Mouse (Mus musculus) layer of hippocampus, adult 11-12 months (tissue): Measurements from ENCODE around the gene Zfp326.

Source experiments
- DNase-seq: peaks from one replicate; pipeline ENCODE4 v3.0.0; 2022; ENCODE audit warnings: low spot score

Zfp326 gene

DNA sequence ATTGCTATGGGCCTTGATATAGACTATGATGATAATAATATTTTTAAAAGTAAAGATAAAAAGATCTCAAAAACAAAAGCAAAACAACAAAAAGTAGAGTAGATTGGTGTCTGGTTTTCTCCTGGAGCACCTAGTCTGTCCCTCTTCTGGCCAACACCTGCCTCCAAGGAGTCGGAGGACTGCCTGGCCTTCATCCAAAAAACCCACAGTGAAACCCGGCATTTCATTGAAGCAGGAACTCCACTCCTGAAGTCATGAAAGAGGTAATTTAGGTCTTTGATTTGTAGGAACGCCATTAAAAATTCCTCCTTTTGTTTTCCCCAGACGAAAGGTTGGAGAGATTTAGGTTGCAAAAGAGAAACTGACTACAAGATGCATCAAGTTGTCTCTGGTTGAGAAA, 8.9 kb upstream of the Zfp326 start:
- DNase-seq = no peak

DNA sequence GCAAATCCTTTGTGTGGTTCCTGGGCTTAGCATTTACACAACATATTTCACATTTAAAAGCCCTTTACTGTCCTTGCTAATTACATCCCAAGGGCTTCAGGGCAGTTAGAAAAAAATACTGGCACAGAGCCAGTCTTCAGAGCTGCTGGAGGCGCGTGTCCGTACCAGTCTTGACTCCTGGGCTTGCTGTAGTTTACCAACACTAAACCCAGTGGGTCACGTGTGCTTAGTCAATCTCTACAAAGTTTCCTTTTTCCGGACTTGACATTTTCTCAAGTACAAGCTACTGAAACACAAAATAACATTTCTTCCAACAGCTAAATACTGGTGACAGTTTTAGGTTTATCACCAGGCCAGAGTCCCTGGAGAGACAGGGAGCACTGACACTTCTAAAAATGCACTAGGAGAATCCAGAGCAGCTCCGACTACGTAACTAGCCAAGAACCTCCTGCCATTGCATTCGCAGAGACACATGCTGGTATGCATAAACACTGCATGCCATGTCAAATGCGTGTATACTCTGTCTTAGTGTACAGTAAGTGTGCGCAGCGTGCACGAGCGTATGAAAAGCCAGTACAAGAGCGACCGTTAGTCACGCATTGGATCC, 8.4 kb upstream of the Zfp326 start:
- no peak for DNase-seq

DNA sequence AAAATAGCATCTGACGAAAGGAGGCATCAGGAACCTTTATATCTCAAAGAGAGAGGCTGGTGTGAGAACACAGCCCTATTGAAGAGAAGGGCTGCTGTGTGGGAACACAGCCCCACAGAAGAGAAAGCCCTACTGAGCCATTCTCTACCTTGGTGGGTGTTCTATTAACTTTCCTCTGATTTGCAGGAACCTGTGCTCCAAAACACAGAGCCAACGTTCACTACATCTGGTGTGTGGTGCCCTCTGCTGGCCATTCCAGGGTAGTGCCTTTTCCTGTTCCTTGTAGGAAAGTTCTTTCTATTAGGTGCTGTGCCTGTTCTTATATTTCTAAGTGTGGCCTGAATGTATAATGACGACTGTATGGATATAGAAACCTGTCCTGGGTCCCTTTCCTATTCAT, 7.8 kb upstream of the Zfp326 start:
- DNase-seq = peak; percentile 84

DNA sequence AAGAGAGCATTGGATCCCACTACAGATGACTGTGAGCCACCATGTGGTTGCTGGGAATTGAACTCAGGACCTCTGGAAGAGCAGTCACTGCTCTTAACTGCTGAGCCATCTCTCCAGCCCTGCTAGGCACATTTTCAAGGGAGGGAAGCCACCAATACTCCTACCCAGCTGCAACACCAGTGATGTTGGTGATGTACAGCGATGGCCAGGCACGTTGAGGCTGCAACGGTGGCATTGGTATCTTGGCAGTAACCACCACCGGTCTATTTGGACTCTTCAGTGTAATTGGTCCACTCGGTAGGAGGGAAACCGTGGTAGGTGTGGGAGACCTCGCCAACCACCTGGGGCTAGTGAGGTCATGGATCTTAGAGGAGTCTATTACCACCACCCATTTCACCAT, 6.6 kb upstream of the Zfp326 start:
- no peak for DNase-seq

DNA sequence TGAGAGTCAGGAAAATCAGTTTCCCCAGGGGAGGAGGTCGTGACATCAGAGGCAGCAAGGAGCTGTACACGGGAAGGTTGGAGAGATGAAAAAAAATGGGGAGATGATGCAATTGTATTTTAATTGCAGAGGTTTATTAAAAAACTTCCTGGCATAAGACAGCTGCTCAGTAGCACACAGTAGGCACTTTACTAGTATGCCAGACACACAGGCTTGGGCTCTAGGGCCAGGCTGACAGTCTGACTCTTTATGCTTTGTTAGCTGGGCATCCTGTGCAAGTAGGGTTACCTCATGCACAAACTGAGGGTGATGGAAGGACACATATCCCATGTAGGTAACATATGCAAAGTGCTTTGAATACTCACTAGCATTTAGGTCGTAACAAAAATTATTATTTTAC, 5.2 kb upstream of the Zfp326 start:
- DNase-seq = no peak

DNA sequence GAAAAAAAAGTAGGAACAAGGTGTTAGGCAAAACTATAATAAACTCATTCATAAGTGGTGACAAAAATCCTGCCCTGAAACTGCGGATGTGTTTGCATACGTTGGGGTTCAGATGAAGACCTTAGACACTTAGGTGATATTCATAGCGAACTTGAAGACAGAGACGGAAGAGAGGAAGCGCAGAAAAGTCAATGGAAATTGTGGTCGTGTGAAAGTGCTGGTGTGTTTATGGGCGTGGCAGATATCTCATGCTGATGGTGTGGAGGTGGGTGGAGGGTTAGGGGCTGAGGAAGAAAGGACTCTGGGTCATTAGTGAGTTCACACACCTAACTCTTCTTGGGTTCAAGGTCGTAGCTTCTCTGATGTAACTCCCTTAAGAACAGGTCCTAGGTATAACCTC, 4.2 kb upstream of the Zfp326 start:
- DNase-seq = no peak

DNA sequence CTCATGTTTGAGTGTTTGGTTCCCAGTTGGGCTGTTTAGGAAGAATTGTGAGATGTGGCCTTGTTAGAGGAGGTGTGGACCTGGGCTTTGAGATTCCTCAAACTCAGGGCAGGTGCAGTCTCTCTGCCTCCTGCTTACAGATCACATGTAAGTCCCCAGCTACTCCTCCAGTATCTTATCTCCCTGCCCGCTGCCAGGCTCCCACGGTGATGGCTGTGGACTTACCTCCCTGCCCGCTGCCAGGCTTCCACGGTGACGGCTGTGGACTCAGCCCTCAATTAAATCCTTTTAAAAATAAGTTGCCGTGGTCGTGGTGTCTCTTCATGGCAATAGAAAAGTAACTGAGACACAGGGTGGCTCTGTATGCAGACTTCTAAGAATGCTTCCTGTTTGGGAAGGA, 3.4 kb upstream of the Zfp326 start:
- DNase-seq = no peak

DNA sequence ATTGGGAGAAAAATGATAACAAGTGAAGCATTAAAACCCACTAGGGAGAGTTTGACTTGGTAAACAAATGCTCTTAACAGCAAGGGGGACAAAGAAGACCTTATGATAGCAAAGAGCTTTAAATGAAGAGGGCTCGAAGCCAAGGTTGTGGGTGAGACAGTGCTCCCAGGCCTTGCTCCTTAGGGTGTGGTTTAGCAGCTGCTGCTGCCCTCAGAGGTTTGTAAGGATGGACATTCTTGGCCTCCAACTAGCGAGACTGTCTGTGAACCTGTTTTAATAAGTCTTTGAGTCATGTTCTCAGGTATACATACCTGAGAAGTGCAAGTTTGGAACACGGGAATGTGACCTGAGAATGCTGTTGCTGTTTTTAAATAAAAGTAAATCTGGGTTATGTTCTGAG, 2.6 kb upstream of the Zfp326 start:
- DNase-seq = no peak

DNA sequence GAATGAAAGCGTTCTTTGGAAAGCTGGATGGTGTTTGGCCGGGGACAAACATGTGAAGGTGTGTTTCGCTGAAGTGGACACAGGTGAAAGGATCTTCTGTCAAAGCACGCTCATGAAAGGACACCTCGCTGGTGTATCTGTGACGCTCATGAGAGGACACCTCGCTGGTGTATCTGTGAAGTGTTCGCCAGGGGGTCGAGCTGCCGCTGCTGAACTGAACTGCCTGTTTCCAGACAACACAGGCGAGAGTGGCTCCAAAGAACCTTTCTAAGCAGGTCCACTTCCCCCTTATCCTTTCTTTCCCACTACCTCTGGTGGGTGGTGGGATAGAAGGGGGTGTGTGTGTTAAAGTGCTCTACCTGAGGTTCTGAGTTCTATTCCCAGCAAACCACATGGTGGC, 1.9 kb upstream of the Zfp326 start:
- no peak for DNase-seq

DNA sequence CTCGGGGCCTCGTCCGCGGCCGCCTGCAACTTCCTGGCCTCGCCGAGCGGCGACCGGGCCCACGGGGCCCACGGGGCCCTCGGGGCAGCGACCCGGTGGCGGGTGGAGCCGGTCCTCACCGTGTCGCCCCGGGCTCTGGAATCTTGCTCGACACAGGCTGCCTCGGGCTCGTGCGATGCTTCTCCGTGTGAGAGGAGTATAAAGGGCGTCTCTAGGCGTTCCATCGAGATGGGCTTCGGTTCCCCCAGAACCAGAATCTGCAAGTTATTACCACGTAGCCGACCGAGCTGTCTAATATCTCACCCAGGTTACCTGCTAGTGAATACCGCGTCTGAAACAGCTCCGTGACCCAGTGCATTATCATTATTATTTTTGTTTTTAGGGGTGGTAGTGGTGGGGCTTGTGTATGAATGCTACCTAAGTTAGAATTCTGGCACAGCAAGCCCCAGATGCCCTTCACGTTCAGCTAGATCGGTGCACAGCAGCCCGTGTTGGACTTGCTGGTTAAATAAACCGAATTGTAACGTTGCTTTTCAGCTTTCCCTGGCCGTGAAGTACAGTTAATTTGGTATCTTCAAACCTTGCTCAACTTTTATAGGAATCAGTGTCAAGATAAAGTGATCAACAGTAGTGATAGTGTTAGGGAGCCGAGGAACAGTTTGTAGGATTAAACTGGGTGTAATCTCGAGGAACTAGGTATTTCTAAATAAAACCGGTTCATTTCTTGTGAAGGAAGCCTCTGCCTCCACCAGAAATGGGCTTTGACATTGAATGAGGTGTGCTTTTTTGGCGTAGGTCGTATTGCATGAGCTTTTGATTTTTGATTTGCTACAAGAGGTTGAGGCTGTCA, 785 bp downstream of the Zfp326 start:
- DNase-seq = peak; percentile 31

DNA sequence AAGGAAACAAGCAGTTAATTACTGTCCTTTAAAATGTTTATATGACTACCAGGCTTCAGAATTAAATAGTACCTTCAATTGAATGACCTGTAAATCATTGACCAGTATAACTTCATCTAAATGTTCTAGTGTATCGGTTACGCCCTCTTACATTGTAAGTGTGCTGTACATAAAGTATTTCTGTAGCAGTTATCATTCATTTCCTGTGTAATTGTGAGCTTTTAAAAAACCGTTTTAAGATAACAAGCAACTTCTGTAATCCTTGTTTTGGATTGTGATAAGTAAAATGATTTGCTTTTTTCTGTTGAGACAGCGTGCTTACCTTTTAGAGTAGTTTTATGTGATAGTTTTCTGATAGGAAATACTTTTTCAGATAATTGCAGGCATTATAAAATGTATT, 11.0 kb downstream of the Zfp326 start:
- DNase-seq = no peak

DNA sequence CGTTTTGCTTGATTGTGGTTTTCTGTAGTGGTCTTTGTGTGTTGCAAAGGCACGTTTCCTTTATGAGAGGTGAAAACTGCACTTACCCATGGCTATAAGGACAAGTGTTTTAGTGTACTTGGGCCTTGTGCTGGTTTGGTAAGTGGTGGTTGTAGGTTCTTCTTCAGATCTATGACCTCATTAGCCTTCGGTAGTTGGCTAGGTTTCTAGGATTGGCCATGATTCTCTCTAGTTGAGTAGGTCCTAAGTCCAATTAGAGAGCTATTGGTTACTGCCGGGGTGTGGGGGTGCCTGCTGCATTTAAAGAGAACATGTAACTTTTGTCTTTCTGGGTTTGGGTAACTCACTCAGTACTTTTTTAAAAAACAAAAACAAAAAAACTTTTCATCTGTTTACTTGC, 21.8 kb downstream of the Zfp326 start:
- no peak for DNase-seq

DNA sequence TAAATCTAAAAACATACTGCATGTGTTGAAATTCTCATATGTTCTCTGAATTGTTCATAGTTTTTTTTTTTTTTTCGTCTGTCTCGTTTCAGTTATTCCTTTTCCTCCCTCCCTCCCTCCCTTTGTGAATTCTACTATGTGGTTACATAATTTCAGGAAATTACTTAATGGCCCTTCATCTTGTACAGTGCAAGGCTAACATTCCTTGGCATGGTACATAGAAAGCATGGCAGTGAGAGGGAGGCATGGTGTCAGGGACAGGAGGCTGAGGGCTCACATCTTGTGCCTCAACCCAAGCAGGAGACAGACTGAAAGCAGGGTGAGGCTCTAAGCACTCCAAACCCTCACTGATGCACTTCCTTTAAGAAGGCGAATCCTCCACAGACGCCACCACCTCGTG, 32.8 kb downstream of the Zfp326 start:
- no peak for DNase-seq

DNA sequence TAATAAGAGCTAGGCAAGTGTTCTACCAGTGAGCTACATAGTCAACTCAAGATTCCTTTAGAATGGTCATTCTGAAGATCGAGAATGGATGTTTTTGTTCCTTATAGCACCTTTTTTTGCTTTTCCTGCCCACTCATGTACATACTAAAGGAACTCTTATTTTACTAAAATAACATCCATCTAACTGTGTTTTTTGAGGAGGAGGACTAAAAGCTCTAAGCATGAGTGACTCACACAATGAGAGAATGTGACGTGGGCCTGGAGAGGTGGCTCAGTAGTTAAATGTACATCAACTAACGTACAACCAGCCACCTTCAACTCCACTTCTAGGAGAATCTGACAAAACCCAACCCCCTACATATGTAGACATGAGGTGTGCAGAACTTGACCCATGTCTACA, 33.3 kb downstream of the Zfp326 start:
- no peak for DNase-seq

DNA sequence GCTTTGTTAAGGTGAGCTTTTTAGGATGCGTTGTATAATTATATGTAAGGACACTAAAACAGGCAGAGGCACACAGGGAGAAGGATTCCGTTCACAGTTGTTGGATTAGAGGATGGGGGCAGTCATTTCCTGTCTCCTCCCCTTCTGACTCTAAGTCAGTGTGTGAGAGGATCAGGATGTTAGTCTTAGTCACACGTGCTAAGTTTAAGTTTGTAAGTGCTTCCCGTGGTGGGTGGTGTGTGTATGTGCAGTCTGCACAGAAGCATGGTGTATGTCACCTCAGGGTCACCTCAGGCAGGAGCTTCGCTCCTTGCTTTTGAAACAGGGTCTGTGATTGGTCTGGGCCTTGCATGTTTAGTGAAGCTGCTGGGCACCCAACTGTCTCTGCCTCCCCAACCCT, 35.1 kb downstream of the Zfp326 start:
- DNase-seq = no peak

DNA sequence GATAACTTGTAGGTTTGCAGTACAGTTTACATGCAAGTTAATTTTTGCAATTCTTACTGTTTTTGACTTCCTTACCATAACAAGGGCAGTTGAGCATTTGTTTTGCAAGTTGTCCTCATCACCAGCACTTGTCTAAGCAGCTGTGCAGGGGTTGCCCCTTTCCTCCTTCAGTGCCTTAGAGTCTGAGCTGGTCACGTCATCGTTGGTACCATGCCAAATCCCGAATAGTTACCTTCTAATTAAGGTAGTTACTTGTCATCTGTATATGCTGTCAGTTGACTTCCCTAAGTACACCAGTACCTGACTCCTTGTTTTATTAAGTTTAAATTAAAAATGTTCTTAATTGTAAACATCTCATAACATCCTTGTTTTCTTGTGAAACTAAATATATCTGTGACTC, 41.0 kb downstream of the Zfp326 start:
- no peak for DNase-seq

DNA sequence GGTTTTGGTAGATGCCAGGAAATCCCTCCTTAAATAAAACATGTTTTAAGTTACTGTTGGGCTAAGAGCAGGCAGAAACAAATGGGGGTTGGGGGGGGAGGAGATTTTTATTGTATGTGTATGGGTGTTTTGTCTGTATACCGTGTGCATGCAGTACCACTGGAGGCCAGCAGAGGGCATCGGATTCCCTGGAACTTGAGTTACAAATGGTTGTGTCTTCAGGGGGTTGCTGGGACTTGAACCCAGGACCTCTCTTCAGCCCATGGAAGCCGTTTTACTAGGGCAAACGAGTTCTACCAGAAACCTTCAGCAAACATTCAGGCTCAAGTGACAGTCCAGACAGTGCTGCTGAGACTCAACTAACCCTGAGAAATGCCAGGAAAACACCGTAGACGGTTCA, 41.9 kb downstream of the Zfp326 start:
- DNase-seq = no peak

DNA sequence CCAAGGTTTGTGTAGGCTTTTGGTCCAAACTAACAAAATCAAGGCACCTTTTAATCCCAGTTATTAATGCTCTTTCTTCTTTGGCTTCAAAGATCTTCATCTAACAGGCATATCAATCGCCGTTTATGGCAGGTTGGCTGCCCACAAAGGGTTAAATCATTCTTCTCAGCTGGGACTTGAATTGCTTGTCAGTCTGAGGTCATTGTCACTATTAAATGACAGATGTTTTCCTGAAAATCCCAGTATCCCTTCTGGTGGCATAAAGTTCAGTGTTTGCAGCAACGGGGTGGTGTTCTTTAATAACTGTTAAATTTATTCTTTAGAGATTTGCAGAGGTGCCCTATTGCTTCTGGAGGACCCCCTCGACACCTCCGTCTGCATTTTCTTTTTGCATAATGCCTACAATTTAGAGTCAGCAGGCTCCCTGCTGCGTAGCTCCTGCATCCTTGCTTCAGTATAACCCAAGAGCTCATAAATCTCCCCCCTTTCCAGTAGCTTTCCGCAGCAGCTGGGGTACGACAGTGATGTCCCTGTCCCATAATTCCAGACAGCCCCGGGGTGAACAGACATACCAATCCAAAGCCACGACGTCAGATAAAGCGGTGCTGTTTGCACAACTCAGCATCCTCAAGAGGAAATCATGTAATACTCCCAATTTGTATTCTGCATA, 46.6 kb downstream of the Zfp326 start:
- no peak for DNase-seq

DNA sequence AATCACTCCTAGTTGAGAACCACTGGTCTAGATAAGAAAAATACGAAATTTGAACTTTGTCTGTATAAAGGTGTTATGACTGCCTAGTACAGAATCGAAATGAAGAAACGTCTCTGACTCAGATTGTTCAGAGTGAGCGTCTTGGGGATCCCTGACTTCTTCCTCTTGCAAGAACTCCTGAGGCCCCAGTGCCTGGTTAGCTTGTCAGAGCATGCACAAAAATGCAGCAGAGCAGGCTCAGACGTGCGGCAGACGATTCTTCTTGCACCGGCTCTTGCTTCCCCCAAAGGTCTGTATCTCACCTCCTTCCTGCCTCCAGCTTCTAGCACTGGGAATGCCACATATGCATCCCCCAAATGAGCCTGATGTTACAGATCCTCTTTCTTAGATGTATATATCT, 48.0 kb downstream of the Zfp326 start:
- no peak for DNase-seq

DNA sequence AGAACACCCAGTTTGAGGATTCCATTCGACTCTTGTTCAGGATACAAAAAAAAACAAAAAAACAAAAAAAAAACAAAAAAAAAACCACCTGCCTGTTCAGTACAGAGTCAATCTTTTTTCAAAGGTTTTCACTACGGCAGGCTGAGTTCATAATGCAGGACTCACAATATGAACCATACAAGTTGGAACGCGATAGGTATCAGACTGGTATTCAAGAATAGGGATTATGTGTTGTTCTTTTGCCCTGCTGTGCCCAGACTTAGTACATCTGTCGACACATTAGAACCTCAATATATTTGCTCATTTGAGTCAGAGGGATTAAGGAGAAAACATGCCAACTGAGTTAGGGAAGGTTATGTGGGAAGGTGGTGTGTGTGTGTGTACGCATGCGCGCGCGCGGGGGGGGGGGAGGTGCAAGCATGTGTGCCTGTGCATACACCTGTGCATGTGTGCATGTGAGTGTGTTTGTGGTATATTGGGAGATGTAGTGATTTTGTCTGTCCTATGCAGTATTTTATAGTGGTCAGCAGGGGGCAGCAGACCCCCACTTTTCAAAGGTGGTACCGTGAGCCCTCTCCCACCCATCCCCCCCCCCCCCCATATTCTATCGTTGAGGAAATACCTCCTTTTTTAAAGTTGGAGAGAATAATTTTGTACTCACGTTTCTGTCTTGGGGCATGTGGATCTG, 49.3 kb downstream of the Zfp326 start:
- no peak for DNase-seq

DNA sequence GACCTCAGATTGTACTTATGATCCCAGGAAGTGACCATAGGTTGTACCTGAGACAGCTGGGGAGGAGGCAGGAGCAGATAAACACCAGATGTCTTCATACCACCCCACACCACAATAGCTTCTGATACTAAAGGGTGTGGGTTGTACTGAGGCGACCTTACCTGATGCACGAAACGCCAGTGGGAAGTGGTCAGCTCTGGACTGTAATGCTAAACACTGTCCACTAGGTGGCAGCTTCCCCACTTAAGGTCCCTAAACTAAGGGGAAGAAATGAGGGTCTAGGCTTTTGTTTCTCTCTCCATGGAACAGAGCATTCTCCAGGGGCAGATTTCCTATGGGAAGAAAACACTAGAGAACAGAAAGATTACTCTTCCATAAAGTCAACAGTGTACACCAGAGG, 53.9 kb downstream of the Zfp326 start:
- no peak for DNase-seq

DNA sequence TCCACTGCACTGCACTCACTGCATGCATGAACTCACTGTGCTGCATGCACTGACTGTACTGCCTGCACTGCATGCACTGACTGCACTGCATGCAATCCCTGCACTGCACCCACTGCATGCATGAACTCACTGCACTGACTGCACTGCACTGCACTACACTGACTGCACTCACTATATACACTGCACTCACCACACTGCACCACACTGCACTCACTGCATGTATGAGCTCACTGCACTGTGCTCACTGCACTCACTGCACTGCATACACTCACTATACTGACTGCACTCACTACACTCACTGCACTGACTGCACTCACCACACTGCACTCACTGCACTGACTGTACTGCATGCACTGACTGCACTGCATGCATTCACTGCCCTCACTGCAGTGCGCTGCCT, 56.0 kb downstream of the Zfp326 start:
- no peak for DNase-seq

DNA sequence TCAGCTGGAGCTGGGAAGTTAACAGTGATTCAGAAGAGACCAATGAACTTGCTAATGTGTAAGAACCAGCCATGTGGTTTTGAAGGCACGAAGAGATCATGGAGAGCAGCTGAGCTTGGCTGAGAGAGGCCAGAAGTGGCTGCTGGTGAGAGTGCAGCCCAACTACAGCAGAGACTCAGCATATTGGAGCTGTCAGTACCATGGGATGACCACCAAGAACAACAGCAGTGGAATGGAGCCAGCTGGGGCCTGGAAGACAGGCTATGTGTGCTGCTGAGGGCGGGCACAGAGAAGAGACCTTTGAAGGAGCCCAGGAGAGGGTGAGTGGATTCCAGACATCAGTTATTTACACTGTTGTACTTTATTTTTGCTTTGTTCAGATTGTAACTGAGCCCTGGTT, 65.6 kb downstream of the Zfp326 start:
- DNase-seq = no peak
